Mouse (Mus musculus) embryonic facial prominence, embryonic 11.5 days (tissue): ENCODE measurements at regions not wholly inside any gene's neighbourhood (a gene's known extent, or its start where the extent isn't known, plus 50 kb on each side); places are given as distances from the start of the nearest gene placed in this dataset.

Source experiments
- ATAC-seq: fragments of 200-750 bp; cut with Nextera tagmentation; replicated peaks from 2 replicates; pipeline ENCODE4 v1.8.0; 2017; ENCODE audit warnings: low read depth; ENCODE audit not compliant: insufficient number of reproducible peaks, low FRiP score, low TSS enrichment
- DNase-seq: peaks from one replicate; pipeline ENCODE4 v3.0.0-alpha.2; 2015; ENCODE audit warnings: low spot score
- H3K27ac ChIP-seq: fragments of 300-500 bp; sonication (generic); replicated peaks from 2 replicates; pipeline ENCODE4 v1.5.1; 2014; ENCODE audit warnings: mild to moderate bottlenecking, low read depth, low read length, control low read depth
- H3K27me3 ChIP-seq: fragments of 300-500 bp; sonication (generic); 2 replicates; pipeline ENCODE4 v1.6.1; 2014; ENCODE audit warnings: mild to moderate bottlenecking, low read length, moderate library complexity, mixed read lengths; ENCODE audit not compliant: control insufficient read depth, insufficient read depth
- H3K36me3 ChIP-seq: fragments of 300-500 bp; sonication (generic); replicated peaks from 2 replicates; pipeline ENCODE4 v1.6.1; 2014; ENCODE audit warnings: low read depth, mild to moderate bottlenecking, low read length, moderate library complexity, mixed read lengths; ENCODE audit not compliant: control insufficient read depth, insufficient read depth
- H3K4me1 ChIP-seq: fragments of 300-500 bp; sonication (generic); 2 replicates; pipeline ENCODE4 v1.6.1; 2014; ENCODE audit warnings: low read length, mixed read lengths; ENCODE audit not compliant: control insufficient read depth, insufficient read depth
- H3K4me2 ChIP-seq: fragments of 300-500 bp; sonication (generic); 2 replicates; pipeline ENCODE4 v1.6.1; 2014; ENCODE audit warnings: low read depth, mild to moderate bottlenecking, control low read depth, low read length, moderate library complexity
- H3K4me3 ChIP-seq: fragments of 300-500 bp; sonication (generic); 2 replicates; pipeline ENCODE4 v1.5.1; 2014; ENCODE audit warnings: low read depth, low read length, control low read depth
- H3K9ac ChIP-seq: fragments of 300-500 bp; sonication (generic); replicated peaks from 2 replicates; pipeline ENCODE4 v1.6.1; 2014; ENCODE audit warnings: mild to moderate bottlenecking, control low read depth, low read length
- H3K9me3 ChIP-seq: fragments of 300-500 bp; sonication (generic); replicated peaks from 2 replicates; pipeline ENCODE4 v1.6.1; 2016; ENCODE audit warnings: mild to moderate bottlenecking, low read length, inconsistent platforms, mixed read lengths; ENCODE audit not compliant: control insufficient read depth
- whole genome bisulfite sequencing: fragments of 180-500 bp; shearing (Covaris S2); extraction: QIAGEN DNeasy Blood & Tissue Kit; methylation state at CpG from one replicate; pipeline ENCODE4 v1.1.7; 2014; 5-methylcytosine and 5-hydroxymethylcytosine counted together

DNA sequence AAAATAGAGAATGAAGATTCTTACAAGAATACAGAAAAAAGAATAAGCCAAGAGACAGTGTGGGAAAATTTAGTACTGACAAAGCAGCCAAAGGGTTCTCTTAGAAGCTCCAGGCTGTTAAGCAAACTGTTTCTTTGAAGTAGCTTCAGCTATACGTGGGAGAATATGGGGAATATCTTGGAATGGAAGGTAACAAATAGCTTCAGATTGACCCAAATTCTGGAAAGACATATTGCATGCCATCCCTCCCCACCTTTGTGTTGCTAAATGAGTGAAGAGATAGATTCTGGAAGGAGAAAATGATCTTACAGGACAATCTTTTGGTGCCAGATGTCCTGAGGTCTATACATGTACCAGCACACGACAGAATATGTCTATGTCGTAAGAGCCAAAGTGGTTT, 591.9 kb upstream of the Cdh6 start:
- Histone ChIP-seq H3K4me2 (no peak overlapping the region), H3K4me1 (no peaks in the 10 kb centered on the region), H3K27ac (no peak overlapping the region), H3K4me3 (no peak overlapping the region), H3K27me3 (no peaks in the 10 kb centered on the region), H3K9ac (no peak overlapping the region), H3K36me3 (no peaks in the 10 kb centered on the region), H3K9me3 (no peaks in the 10 kb centered on the region)
- WGBS, result 85% methylated on average over 3 of the region's 3 CpGs
- no peak for ATAC-seq
- DNase-seq, result no peak

- Histone ChIP-seq H3K4me2 (no peak overlapping the region), H3K9ac (no peak overlapping the region), H3K27ac (no peak overlapping the region), H3K4me3 (no peak overlapping the region), H3K27me3 (no peaks in the 10 kb centered on the region), H3K9me3 (no peaks in the 10 kb centered on the region), H3K36me3 (no peaks in the 10 kb centered on the region), H3K4me1 (no peaks in the 10 kb centered on the region)
- no peak for ATAC-seq
- DNase-seq, result no peak
- WGBS, result 84% methylated on average over 1 of the region's 1 CpGs
Observed at GRCm38 (mm10) chr15:13764587-13764986, 591.1 kb upstream of the Cdh6 start.

DNA sequence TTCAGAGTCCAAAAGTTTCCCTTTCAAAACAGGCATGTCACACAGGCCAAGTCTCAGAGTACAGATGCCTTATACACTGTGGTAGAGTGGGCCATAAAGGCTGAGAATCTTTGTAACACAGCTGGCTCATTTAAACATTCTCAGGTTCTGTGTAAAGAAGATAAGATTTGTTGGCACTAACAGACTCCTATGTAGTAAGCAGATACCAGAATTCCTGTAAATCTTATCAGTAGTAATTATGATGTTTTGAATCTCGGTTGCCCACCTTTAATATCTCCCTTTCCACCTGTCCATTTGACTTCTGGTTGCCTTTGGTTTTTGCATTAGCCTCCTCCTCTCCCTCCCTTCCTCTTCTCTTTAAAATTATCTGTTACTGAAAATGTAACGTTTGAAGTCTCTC, 573.1 kb upstream of the Cdh6 start:
- Histone ChIP-seq H3K27me3 (no peaks in the 10 kb centered on the region), H3K4me3 (no peak overlapping the region), H3K4me2 (no peak overlapping the region), H3K4me1 (no peaks in the 10 kb centered on the region), H3K9ac (no peak overlapping the region), H3K9me3 (no peaks in the 10 kb centered on the region), H3K27ac (no peak overlapping the region), H3K36me3 (no peaks in the 10 kb centered on the region)
- WGBS, result 74% methylated on average over 2 of the region's 2 CpGs
- no peak for DNase-seq
- no peak for ATAC-seq

GRCm38 (mm10) chr15:13706276-13706675, 532.8 kb upstream of the Cdh6 start:
- Histone ChIP-seq H3K27me3 (no peaks in the 10 kb centered on the region), H3K36me3 (no peaks in the 10 kb centered on the region), H3K4me1 (no peaks in the 10 kb centered on the region), H3K9ac (no peak overlapping the region), H3K4me3 (no peak overlapping the region), H3K9me3 (no peaks in the 10 kb centered on the region), H3K27ac (no peak overlapping the region), H3K4me2 (no peak overlapping the region)
- DNase-seq, result no peak
- ATAC-seq, result no peak

- Histone ChIP-seq H3K27ac (no peak overlapping the region), H3K4me3 (no peak overlapping the region), H3K9me3 (no peaks in the 10 kb centered on the region), H3K9ac (no peak overlapping the region), H3K4me1 (no peaks in the 10 kb centered on the region), H3K4me2 (no peak overlapping the region), H3K27me3 (no peaks in the 10 kb centered on the region), H3K36me3 (no peaks in the 10 kb centered on the region)
- ATAC-seq (no peak), DNase-seq (no peak)
- WGBS, result 89% methylated on average over 4 of the region's 4 CpGs
Observed at GRCm38 (mm10) chr15:13705187-13705586, 531.7 kb upstream of the Cdh6 start.

DNA sequence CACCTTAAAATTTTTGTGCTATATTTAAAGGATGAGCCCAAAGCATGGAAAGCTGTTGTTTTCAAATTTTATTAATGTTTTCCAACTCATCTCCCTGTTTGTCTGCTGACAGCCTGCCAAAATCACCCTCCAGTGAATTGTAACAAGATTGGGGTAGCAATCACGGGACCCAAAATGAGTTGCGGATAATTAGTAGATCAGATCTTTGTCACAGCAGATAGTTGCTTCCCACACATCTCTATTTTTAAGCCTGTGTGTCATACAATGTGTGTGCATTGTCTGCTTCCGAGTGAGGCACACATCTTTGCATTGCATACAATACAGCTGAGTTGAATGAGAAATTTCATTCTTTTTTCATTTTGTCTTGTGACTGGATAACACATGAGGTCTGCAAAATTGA, 494.7 kb upstream of the Cdh6 start:
- no peak overlapping the region for H3K9ac ChIP-seq
- no peaks in the 10 kb centered on the region for H3K27me3 ChIP-seq
- ATAC-seq (no peak), DNase-seq (no peak)
- no peak overlapping the region for H3K4me3 ChIP-seq
- H3K36me3 ChIP-seq, result no peaks in the 10 kb centered on the region
- WGBS, result 84% methylated on average over 3 of the region's 3 CpGs
- no peak overlapping the region for H3K27ac ChIP-seq
- no peak overlapping the region for H3K4me2 ChIP-seq
- no peaks in the 10 kb centered on the region for H3K9me3 ChIP-seq
- H3K4me1 ChIP-seq, result no peaks in the 10 kb centered on the region

DNA sequence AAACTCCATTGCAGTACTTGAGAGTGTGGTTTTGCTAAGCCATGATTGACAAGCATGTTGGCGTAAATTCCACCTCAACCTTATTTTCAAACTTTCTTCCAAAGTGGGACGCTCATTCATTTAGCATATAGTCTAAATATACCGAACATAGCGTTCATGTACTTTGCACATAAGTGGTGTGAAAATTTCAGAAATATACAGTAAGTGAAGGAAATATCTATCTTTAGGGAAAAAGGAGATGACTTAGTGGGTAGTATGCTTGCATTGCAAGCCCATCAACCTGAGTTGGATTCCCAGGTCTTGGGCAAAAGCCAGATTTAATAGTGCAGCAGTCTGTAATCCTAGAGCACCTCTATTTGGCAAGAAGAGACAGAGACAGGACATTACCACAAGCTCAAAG, 493.8 kb upstream of the Cdh6 start:
- Histone ChIP-seq H3K27me3 (no peaks in the 10 kb centered on the region), H3K27ac (no peak overlapping the region), H3K4me1 (no peaks in the 10 kb centered on the region), H3K4me2 (no peak overlapping the region), H3K36me3 (no peaks in the 10 kb centered on the region), H3K4me3 (no peak overlapping the region), H3K9me3 (no peaks in the 10 kb centered on the region), H3K9ac (no peak overlapping the region)
- ATAC-seq (no peak), DNase-seq (no peak)
- WGBS, result 96% methylated on average over 4 of the region's 4 CpGs

- Histone ChIP-seq H3K9me3 (no peaks in the 10 kb centered on the region), H3K4me2 (no peak overlapping the region), H3K36me3 (no peaks in the 10 kb centered on the region), H3K27me3 (no peaks in the 10 kb centered on the region), H3K4me1 (no peaks in the 10 kb centered on the region), H3K27ac (no peak overlapping the region), H3K9ac (no peak overlapping the region), H3K4me3 (no peak overlapping the region)
- WGBS, result 82% methylated on average over 1 of the region's 1 CpGs
- no peak for DNase-seq
- ATAC-seq, result no peak
Observed at GRCm38 (mm10) chr15:13662275-13662674, 488.8 kb upstream of the Cdh6 start.

GRCm38 (mm10) chr15:13655038-13655437, 481.6 kb upstream of the Cdh6 start:
- Histone ChIP-seq H3K4me2 (no peak overlapping the region), H3K4me1 (no peaks in the 10 kb centered on the region), H3K36me3 (no peaks in the 10 kb centered on the region), H3K4me3 (no peak overlapping the region), H3K27me3 (no peaks in the 10 kb centered on the region), H3K27ac (no peak overlapping the region), H3K9me3 (no peaks in the 10 kb centered on the region), H3K9ac (no peak overlapping the region)
- ATAC-seq (no peak), DNase-seq (no peak)
- WGBS, result 79% methylated on average over 3 of the region's 3 CpGs
